Mouse (Mus musculus) lung, embryonic 15.5 days (tissue): ENCODE results near the gene Hs2st1. TPM values are rescaled to one million over a fixed set of nuclear protein-coding genes. Genes with fewer than 3 reads are reported as not detected.
"Not testable (repeated sequence)": the region's sequence is repeated elsewhere in the genome, so short reads cannot be mapped to it uniquely, and the experiment has no call there.

ENCODE experiments used
- ATAC-seq: fragments of 200-750 bp; cut with Nextera tagmentation; 2 replicates; pipeline ENCODE4 v1.8.0; 2017; ENCODE audit warnings: moderate number of reproducible peaks, borderline replicate concordance; ENCODE audit not compliant: low FRiP score, low TSS enrichment; ENCODE audit errors: extremely low read depth
- H3K27ac ChIP-seq: fragments of 300-500 bp; sonication (generic); 2 replicates; pipeline ENCODE4 v1.5.1; 2015; ENCODE audit warnings: moderate library complexity, mild to moderate bottlenecking, inconsistent platforms
- H3K27me3 ChIP-seq: fragments of 300-500 bp; sonication (generic); 2 replicates; pipeline ENCODE4 v1.6.1; 2015; ENCODE audit warnings: inconsistent platforms
- H3K36me3 ChIP-seq: fragments of 300-500 bp; sonication (generic); 2 replicates; pipeline ENCODE4 v1.6.1; 2015; ENCODE audit warnings: inconsistent platforms
- H3K4me1 ChIP-seq: fragments of 300-500 bp; sonication (generic); 2 replicates; pipeline ENCODE4 v1.6.1; 2015; ENCODE audit warnings: inconsistent platforms
- H3K4me2 ChIP-seq: fragments of 300-500 bp; sonication (generic); 2 replicates; pipeline ENCODE4 v1.6.1; 2015; ENCODE audit warnings: inconsistent platforms, mild to moderate bottlenecking, moderate library complexity
- H3K4me3 ChIP-seq: fragments of 300-500 bp; sonication (generic); 2 replicates; pipeline ENCODE4 v1.5.1; 2015; ENCODE audit warnings: mild to moderate bottlenecking, inconsistent platforms
- H3K9ac ChIP-seq: fragments of 300-500 bp; sonication (generic); 2 replicates; pipeline ENCODE4 v1.6.1; 2015; ENCODE audit warnings: inconsistent platforms
- H3K9me3 ChIP-seq: fragments of 300-500 bp; sonication (generic); 2 replicates; pipeline ENCODE4 v1.6.1; 2016; ENCODE audit warnings: inconsistent platforms
- WGBS: fragments of 180-500 bp; shearing (Covaris S2); methylation state at CpG from one replicate; pipeline ENCODE4 v1.1.7; 2015; 5-methylcytosine and 5-hydroxymethylcytosine counted together
- polyA plus RNA-seq: library from polyadenylated mRNA; unstranded; fragments of >200 nt; fragmentation: Nextera tagmentation; extraction: Ambion mirVana; gene quantifications from 2 replicates; pipeline ENCODE4 v1.2.1, GENCODE M21; 2015

Hs2st1 gene
- polyA plus RNA-seq, 1 experiment from 2014 or later, result 11.7 TPM

DNA sequence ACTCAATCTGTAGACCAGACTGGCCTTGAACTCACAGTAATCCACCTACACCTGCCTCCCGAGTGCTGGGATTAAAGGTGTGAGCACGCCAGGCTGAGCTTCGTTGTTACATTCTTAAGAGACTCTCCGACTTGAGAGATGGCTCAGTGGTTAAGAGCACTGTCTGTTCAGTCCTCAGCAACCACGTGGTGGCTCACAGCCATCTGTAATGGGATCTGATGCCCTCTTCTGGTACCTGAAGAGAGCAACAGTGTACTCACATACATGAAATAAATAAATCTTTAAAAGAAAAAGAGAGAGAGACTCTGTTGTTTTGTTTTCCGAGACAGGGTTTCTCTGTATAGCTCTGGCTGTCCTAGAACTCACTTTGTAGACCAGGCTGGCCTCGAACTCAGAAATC is 35.8 kb upstream of the Hs2st1 start:
- H3K9ac ChIP-seq, H3K4me1 ChIP-seq, ATAC-seq, H3K36me3 ChIP-seq, H3K9me3 ChIP-seq, H3K4me3 ChIP-seq, H3K27ac ChIP-seq, H3K27me3 ChIP-seq, H3K4me2 ChIP-seq: not testable (repeated sequence)
- 62% methylated on average over 7 of the region's 7 CpGs for WGBS

DNA sequence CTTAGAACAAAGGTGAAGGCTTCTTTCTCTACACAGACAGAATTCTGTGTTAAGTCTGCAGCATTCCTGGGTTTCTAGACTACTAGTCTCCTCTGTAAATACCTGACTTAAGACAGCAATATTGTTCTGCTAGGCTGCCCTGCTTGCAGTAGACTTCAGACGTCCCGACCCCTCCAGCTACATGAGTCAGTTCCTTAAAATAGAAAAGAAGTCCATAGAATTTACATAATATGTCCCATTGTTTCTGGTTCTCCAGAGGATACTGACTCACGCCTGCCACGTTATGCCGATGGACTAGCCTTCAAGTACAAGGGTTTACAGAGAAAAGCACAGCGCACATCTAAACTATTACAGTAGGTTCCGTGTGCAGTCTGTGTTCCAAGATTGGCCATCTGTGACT is 34.2 kb upstream of the Hs2st1 start:
- no peaks in the 10 kb centered on the region for H3K4me1 ChIP-seq
- no peak overlapping the region for H3K4me3 ChIP-seq
- no peak overlapping the region for H3K27ac ChIP-seq
- H3K9ac ChIP-seq, result no peak overlapping the region
- WGBS, result 43% methylated on average over 7 of the region's 7 CpGs
- peaks cover 4% of the 10 kb centered on the region; the same call in 1 of the 2 replicates for H3K36me3 ChIP-seq
- no peak for ATAC-seq
- H3K27me3 ChIP-seq, result no peaks in the 10 kb centered on the region
- H3K4me2 ChIP-seq, result no peak overlapping the region
- no peaks in the 10 kb centered on the region for H3K9me3 ChIP-seq

DNA sequence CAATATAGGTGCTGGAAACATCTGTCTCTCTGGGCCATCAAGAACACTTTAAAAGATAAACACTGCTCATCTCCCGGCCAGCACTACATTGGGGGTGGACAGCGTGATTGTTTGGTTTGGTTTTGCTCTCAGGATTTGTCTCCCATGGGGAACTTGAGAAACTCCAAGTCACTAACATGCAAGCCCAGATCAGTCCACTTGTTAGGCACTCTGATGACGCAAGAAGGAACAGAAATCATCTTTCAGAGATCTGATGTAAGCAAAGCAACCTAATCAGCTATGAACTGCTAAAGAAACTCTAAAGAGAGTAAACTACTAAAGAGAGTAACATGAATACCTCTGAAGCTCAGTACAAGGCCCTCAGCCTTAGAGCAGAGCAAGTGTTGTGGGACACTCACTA is 33.6 kb upstream of the Hs2st1 start:
- H3K36me3 ChIP-seq, result peaks cover 8% of the 10 kb centered on the region; the same call in 1 of the 2 replicates
- no peaks in the 10 kb centered on the region for H3K9me3 ChIP-seq
- H3K4me3 ChIP-seq, result no peak overlapping the region
- H3K4me2 ChIP-seq, result no peak overlapping the region
- no peaks in the 10 kb centered on the region for H3K4me1 ChIP-seq
- H3K27ac ChIP-seq, result no peak overlapping the region
- no peak overlapping the region for H3K9ac ChIP-seq
- 53% methylated on average over 3 of the region's 3 CpGs for WGBS
- no peaks in the 10 kb centered on the region for H3K27me3 ChIP-seq
- ATAC-seq, result no peak

DNA sequence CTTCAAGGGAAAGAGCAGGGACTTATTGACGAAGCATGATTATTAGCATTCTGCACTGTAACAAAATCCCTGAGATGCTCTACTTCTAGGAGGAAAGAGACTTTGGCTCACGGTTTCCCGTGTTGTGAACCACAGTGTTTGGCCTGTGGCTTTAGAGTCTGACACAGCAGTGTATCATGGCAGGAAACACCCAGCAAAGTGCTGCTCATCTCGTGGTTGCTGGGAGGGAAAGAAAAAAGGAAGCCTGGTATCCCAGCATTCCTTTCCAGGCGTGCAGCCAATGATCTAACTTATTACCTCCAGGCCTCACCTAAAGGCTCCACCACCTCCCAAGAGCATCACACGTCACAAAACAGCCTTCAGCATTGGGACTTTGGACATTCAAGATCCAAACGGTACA is 32.8 kb upstream of the Hs2st1 start:
- Histone ChIP-seq H3K4me2 (no peak overlapping the region), H3K9me3 (no peaks in the 10 kb centered on the region), H3K9ac (no peak overlapping the region), H3K27me3 (no peaks in the 10 kb centered on the region), H3K4me3 (no peak overlapping the region), H3K36me3 (peaks cover 15% of the 10 kb centered on the region; the same call in 1 of the 2 replicates), H3K4me1 (no peaks in the 10 kb centered on the region), H3K27ac (no peak overlapping the region)
- ATAC-seq, result no peak
- 68% methylated on average over 7 of the region's 7 CpGs for WGBS

DNA sequence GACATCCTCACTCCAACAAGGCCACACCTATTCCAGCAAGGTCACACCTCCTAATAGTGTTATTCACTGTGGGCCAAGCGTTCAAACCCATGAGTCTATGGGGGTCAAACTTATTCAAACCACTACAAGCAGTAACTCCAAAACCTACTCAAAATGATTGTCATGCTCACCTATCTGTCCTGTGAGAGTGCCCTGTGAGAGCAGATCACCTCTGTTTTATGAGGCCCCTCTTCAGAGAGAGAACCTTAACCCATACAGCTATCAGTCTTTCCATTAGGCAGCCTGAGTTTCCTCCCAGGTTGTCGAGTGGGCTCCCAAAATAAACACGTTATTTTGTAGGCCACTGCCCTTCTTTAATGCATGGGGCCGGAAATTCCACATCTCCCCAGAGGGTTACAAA is 32.4 kb upstream of the Hs2st1 start:
- H3K4me3 ChIP-seq, result no peak overlapping the region
- H3K27ac ChIP-seq, result no peak overlapping the region
- H3K4me2 ChIP-seq, result no peak overlapping the region
- no peaks in the 10 kb centered on the region for H3K4me1 ChIP-seq
- ATAC-seq, result no peak
- H3K9me3 ChIP-seq, result no peaks in the 10 kb centered on the region
- H3K9ac ChIP-seq, result no peak overlapping the region
- no peaks in the 10 kb centered on the region for H3K27me3 ChIP-seq
- H3K36me3 ChIP-seq, result peaks cover 17% of the 10 kb centered on the region; the same call in 1 of the 2 replicates
- WGBS, result 38% methylated on average over 4 of the region's 4 CpGs

DNA sequence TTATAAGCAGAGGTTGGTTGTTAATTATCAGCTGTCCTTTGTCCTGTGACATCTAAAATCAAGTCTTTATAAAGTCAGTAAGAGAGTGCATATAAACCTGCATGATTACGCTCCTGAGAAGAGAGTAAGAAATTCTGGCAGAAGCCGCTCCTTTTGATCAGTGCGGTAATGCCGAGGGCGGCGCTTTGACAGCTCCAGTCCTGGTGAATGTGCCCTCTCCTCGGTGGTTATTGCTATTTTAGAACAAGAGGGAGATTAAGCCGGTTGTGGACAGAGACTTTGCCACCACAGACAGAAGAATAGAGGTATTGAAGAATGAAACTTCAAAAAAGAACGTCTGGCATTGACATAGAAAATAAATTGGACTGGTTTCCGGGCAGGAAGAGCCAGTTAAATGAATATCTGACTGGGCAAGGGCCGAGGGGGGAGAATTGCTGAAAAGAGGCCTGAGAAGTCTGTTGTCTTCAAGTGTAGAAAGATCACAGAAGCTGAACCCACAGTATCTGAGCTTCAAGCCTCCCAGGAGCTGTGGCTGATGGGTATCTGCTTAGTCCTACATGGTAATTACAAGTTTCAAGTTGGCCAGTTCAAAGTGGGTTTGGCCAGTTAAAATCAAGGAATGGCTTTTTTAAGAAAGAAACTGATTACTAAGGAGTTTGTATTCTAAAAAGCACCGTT is 27.9 kb upstream of the Hs2st1 start:
- WGBS, result 77% methylated on average over 12 of the region's 12 CpGs
- Histone ChIP-seq H3K36me3 (peaks cover 34% of the 10 kb centered on the region; the same call in 1 of the 2 replicates), H3K27me3 (no peaks in the 10 kb centered on the region), H3K9me3 (no peaks in the 10 kb centered on the region), H3K4me2 (no peak overlapping the region), H3K27ac (no peak overlapping the region), H3K9ac (no peak overlapping the region), H3K4me3 (no peak overlapping the region), H3K4me1 (no peaks in the 10 kb centered on the region)
- ATAC-seq, result no peak

DNA sequence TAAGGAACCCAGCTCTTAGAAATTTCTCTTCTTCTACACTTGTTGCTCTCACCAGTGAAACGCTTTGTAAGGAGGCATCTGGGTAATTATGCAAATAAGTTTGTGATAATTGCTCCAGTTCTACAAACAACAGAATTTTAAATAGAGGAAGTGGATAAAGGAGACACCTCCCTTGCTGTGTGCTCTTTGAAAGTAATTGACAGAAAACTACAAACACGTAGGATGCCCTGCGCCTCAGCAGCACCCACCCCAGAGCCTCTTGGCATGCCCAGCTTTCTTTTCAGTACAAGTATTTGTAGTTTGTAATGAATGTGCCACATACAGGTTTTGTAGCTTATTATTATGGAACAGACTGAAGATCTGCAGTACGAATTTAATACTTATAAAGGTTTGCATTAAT is 27.1 kb upstream of the Hs2st1 start:
- Histone ChIP-seq H3K36me3 (peaks cover 35% of the 10 kb centered on the region; the same call in 1 of the 2 replicates), H3K27me3 (no peaks in the 10 kb centered on the region), H3K9me3 (no peaks in the 10 kb centered on the region), H3K4me2 (no peak overlapping the region), H3K4me1 (no peaks in the 10 kb centered on the region), H3K27ac (no peak overlapping the region), H3K4me3 (no peak overlapping the region), H3K9ac (no peak overlapping the region)
- WGBS, result 88% methylated on average over 4 of the region's 4 CpGs
- ATAC-seq, result no peak

DNA sequence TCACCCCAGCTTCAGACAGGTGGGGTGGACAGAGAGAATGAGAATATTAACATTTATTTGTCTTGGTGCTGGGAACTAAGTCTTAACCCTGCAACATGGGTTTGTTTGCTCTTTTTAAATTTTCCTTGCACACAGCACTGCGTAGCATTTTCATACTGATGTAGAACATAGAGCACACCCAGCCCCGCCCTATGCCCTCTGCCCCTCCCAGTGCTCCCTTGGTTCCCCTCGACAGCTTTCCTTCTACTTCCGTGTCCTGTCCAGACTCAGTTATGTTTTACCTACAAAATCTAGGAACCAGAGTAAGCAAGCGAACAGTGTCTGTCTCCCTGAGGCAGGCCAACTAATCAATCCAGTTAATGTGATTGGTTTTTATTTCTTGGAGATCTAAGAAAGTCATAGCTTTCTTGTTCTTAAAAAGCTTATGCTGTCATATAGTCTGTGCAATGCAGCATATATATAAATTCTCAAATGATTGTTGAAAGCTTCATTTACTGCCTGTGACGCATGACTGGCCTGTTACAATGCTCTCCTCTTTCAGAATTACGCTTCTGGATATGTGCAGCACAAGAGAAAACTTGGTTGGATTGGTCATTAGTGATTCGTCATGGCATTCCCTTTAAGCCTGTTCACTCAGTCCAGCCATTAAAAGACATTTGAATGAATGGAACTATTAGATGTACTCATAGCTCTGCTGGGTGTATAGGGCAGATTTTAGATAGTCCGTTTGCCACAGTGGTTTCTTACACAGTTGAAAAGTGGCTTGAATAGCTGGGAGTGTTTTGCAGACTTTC is 23.2 kb upstream of the Hs2st1 start:
- no peaks in the 10 kb centered on the region for H3K27me3 ChIP-seq
- peaks cover 46% of the 10 kb centered on the region for H3K36me3 ChIP-seq
- H3K4me3 ChIP-seq, result no peak overlapping the region
- H3K4me2 ChIP-seq, result no peak overlapping the region
- no peak for ATAC-seq
- no peak overlapping the region for H3K9ac ChIP-seq
- H3K4me1 ChIP-seq, result no peaks in the 10 kb centered on the region
- WGBS, result 85% methylated on average over 9 of the region's 9 CpGs
- no peak overlapping the region for H3K27ac ChIP-seq
- no peaks in the 10 kb centered on the region for H3K9me3 ChIP-seq

DNA sequence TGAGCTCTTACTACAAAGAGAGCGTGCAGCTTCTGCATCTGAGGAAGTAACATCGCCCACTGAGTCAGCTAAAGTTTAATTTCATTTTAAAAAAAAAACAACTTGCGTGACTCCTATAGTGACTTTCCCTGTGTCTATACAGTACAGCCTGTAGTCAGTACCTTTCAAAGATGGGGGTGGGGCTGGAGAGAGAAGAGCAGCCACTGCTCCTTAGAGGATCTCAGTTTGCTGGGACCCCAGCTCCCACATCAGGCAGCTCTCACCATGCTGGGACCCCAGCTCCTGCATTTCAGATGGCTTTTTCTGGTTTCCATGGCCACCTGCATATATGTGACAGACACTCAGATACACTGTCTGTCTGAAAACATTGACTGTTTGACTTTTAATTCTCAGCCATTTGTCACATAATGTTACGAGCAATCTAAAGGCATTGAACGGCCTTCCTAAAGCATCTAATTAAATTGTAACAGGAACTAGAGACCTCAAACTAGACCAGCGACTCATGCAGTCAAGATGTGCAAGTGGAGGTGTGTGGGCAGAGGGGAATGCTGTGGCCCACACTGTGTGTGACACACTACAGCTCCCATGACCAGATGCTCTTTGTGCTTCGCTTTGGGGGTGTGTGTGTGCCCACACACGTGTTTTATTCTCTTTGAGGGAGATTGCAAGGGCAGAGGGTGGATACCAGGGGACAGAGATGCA is 19.4 kb upstream of the Hs2st1 start:
- ATAC-seq, result no peak
- Histone ChIP-seq H3K9me3 (no peaks in the 10 kb centered on the region), H3K9ac (no peak overlapping the region), H3K4me2 (no peak overlapping the region), H3K27me3 (no peaks in the 10 kb centered on the region), H3K36me3 (peaks cover 29% of the 10 kb centered on the region), H3K4me3 (no peak overlapping the region), H3K27ac (no peak overlapping the region), H3K4me1 (peaks cover 14% of the 10 kb centered on the region; the same call in 1 of the 2 replicates)
- WGBS, result 89% methylated on average over 8 of the region's 8 CpGs

DNA sequence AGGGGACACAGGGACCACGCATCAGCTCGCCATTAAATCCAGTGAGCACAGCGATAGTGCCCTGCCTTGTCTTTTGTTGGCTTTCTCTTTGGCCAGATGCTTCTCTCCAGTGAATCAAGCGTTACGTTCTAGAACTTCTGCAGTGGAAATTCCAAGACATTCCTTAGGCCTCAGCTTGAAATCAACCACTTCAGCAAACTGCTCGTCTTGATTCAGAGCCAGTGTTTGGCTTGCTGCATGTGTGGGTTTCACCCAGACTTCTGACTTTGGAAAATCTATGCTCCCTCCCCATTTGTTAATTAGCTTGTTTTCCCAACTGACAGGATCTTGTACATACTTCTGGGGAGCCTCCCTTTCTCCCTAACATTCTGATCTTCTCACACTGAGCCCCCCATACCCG is 16.8 kb upstream of the Hs2st1 start:
- Histone ChIP-seq H3K4me2 (no peak overlapping the region), H3K4me3 (no peak overlapping the region), H3K27ac (0 out of 2 replicates have a peak overlapping the region, but pooled peaks have one; percentile 17), H3K4me1 (peaks cover 24% of the 10 kb centered on the region; the same call in 1 of the 2 replicates), H3K9ac (no peak overlapping the region), H3K27me3 (no peaks in the 10 kb centered on the region), H3K36me3 (peaks cover 26% of the 10 kb centered on the region), H3K9me3 (no peaks in the 10 kb centered on the region)
- 71% methylated on average over 7 of the region's 7 CpGs for WGBS
- no peak for ATAC-seq

DNA sequence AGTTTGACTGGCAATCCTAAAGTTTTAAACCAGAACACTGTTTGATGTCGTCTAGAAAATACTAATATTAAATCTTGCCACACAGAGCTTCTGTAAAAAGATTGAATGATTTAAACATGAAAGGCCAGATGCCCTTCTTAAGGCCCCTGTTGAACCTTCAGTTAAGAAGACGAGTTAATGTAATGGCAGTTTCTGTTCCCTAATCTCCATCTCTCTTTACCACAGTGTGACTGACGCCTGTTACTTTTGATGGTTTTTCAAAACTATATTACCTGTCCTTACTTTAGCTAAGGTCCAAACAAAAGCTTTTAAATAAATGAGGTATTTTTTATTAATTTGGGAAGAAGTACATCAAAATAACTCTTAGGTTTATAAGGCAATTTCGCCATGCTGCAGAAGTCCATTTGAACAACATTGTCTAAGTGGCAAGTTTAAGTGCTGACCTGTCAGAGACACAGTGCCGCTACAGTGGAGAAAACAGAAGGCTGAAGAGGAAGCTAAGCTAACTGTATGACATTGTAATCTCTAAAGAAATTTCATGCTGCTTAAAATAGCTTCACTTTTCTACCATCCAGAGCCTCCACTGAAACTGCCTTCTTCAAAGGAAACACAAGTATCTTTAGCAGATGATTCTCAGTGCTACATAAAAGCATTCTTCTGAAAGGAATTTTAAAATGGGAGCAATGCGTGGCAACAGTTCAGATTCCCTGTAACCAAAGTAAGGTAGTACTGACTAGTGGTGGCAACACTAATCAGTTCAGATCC is 15.0 kb upstream of the Hs2st1 start:
- H3K4me3 ChIP-seq, result no peak overlapping the region
- no peak for ATAC-seq
- peaks cover 15% of the 10 kb centered on the region for H3K36me3 ChIP-seq
- H3K27ac ChIP-seq, result no peak overlapping the region
- H3K4me2 ChIP-seq, result no peak overlapping the region
- WGBS, result 73% methylated on average over 6 of the region's 6 CpGs
- H3K9ac ChIP-seq, result no peak overlapping the region
- no peaks in the 10 kb centered on the region for H3K27me3 ChIP-seq
- H3K4me1 ChIP-seq, result peaks cover 32% of the 10 kb centered on the region
- H3K9me3 ChIP-seq, result no peaks in the 10 kb centered on the region
